Mouse (Mus musculus) thymus, adult 18-20 months (tissue): ENCODE results near the gene Rabgap1l.

Experiments used
- DNase-seq, 2 experiments: peaks; one replicate each; pipeline ENCODE4 v3.0.0; 2022; ENCODE audit warnings: mixed read lengths in 2 of 2

Rabgap1l gene

GRCm38 (mm10) chr1:160373306-160373705, 419.7 kb downstream of the Rabgap1l start:
- DNase-seq, result no peak

- DNase-seq, result no peak
Measured at GRCm38 (mm10) chr1:160371696-160372095, 421.3 kb downstream of the Rabgap1l start.

DNA sequence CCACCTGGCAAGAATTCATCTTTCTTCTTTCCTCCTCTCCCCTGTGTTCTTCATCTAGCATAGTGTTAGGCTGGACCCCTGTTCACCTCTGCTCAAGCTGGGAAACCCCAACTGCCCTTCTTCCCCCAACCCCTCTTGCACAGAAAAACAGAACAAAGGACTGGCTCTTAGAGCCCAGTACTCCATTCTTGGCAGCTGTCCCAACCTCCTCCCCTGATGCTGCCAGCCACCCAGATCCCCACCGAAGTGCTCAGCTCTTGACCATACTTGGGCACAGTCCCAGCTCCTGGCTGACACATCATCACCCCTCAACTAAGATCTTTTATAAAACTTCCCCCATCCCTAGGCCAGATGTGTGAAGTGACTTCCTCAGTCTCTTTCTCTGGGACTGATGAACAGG, 422.5 kb downstream of the Rabgap1l start:
- DNase-seq, result no peak

DNA sequence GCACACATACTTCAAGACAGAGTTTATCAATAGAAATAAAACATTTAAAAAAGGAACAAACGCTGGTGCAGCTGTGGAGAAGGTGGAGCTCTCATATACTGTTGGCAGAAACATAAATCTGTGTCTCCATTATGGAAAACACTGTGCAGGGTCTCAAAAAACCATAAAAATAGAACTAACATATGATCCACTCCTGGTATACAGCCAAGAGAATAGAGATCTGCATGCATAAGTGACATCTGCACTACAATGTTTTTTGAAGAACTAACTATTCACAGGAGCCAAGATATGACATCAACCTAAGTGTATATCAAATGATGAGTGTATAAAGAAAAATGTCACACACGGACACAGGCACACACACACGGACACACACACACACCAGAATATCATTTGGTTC, 426.4 kb downstream of the Rabgap1l start:
- no peak for DNase-seq

DNA sequence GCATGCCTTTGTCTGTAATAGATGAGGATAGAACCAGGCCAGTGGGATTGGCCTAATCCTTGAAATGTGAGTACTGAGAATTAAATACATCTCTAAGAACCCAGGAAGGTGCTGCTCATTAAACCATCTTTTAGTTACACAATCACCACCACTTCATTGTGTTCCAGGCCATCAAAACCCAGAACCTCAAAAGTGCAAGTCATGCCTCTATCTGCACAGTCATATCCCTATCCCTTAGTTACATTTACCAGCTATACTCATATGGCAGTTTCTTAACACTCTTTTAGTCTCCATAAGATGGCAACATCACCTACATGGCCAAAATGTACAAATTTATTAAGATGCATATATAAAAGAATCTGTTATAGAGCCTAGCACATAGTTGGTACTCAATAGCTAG, 435.7 kb downstream of the Rabgap1l start:
- no peak for DNase-seq

- DNase-seq, result no peak
Measured at GRCm38 (mm10) chr1:160353732-160354455, 439.1 kb downstream of the Rabgap1l start.

GRCm38 (mm10) chr1:160352309-160352708, 440.7 kb downstream of the Rabgap1l start:
- no peak for DNase-seq

GRCm38 (mm10) chr1:160351880-160352234, 441.2 kb downstream of the Rabgap1l start:
- DNase-seq, result no peak

GRCm38 (mm10) chr1:160351146-160351879, 441.7 kb downstream of the Rabgap1l start:
- DNase-seq, result no peak

DNA sequence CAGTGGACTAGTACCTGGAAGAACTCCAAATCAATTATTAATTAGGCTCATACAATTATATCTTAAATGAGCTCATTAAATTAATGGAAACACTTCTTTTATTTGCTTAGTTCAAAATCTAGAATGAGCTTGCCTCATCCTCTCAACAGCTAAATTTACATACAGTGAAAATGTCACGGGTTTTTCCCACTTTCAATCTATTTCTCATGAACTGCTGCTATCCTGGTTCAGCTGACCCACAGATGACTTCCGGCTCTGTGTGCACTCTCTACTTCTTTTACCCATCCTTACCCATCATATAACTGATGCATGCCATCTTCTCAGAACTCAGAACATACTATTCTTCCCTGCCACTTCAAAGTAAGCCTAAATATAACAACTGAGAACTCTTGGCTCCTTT, 452.4 kb downstream of the Rabgap1l start:
- no peak for DNase-seq

DNA sequence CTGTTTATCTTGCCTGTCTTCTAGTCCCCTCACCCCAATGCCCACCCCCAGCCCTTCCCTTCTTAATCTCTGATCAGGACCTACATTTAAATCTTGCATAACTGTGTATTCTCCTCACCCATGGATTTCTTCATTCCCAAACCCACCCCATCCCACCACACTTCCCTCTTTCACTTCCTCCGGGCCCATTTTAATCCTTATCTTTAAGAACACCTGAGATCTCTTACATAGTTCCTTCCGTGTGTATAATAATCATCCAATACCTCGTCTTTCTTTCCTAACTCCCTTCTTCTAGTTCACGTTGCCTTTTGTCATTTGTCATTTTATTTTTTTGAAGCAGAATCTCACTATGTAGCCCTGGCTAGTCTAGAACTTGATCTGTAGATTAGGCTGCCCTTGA, 453.6 kb downstream of the Rabgap1l start:
- DNase-seq, result no peak

- no peak for DNase-seq
Measured at GRCm38 (mm10) chr1:160334791-160335190, 458.2 kb downstream of the Rabgap1l start.

GRCm38 (mm10) chr1:160330828-160331227, 462.2 kb downstream of the Rabgap1l start:
- no peak for DNase-seq

- DNase-seq, result no peak
Measured at GRCm38 (mm10) chr1:160330222-160330621, 462.8 kb downstream of the Rabgap1l start.

- DNase-seq, result no peak
Measured at GRCm38 (mm10) chr1:160329788-160330187, 463.2 kb downstream of the Rabgap1l start.

DNA sequence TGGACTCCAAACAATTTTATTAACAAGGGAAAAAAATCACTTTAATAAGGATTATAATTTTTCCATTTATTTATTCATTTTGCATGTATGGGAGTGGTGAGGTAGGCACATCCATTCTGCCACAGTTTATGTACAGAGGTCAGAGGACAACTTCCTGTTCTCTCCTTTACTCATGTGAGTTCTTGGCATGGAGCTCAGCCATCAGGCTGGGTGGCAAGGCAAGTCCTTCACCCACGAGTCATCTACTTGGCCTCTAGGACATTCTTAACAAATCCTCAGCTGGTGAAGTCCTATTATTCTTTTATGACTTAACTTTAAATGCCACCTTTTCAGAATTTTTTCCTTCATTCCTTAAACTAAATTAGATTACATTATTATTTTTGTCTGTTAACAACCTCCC, 465.5 kb downstream of the Rabgap1l start:
- DNase-seq, result no peak

DNA sequence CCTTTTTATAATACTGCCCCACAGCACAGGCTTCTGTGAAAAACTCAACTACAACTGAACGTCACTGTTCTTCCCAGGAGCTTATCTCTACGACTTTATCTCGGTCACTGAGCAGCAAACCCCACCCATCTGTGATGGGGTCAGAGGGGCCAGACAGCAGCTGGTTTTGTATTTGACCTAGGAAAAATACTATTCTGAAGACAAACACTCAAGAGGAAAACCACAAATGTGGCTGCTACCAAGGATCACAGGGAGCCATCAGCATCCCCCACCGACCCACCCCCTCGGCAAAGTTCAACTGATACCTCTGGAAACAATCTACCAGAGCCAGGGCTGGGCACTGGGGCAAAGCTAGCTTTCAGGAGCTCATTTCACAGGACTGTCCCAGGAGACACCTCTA, 467.5 kb downstream of the Rabgap1l start:
- DNase-seq, result no peak

DNA sequence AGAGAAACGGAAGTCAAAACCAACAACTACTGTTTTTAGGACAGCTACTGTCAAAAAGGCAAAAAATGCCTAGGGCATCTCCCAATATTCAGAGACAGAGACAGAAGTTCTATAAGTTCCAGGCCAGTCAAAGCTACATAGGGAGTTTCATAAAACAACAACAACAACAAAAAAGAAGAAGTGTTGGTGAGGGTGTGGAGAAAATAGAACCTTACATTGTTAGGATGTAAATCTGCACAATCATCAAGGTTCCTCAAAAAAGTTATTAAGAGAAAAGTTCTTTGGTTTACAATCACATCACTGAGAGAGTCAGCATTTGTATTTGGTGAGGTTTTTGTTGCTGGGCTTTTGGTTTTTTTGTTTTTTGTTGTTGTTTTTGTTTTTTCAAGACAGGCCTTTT, 472.3 kb downstream of the Rabgap1l start:
- no peak for DNase-seq

- DNase-seq, result no peak
Measured at GRCm38 (mm10) chr1:160318057-160318725, 474.8 kb downstream of the Rabgap1l start.

DNA sequence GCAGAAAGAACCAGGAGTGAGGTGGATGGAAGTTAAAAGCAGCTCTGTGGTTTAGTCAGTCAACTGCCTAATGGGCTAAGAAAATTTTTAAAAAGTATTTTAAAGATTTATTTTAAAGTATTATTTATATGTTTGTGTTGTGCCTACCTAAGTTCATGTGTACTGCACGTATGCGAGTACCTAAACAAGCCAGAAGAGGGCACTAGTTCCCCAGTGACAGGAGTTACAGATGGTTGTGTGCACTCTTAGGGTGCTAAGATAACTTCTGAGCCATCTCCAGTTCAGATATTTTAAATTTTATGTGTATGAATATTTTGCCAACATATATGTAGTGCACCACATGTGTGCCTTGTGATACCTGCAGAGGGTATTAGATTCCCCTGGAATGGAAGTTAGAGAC, 476.8 kb downstream of the Rabgap1l start:
- DNase-seq, result no peak

DNA sequence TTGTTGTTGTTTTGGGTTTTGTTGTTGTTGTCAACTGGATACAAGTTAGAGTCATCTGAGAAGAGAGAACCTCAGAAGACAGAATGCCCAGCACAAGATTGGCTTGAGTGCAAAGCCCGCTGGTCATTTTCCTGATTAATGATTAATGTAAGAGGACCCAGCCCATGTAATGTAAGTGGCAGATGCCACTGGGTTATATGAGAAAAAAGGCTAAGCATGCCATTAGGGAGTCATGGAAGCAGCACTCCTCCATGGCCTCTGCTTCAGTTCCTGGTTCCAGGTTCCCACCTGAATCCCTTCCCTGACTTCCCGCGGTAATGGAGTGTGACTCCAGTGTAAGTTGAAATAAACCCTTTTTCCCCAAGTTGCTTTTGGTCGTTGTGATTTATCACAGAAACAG, 480.4 kb downstream of the Rabgap1l start:
- DNase-seq, result no peak

DNA sequence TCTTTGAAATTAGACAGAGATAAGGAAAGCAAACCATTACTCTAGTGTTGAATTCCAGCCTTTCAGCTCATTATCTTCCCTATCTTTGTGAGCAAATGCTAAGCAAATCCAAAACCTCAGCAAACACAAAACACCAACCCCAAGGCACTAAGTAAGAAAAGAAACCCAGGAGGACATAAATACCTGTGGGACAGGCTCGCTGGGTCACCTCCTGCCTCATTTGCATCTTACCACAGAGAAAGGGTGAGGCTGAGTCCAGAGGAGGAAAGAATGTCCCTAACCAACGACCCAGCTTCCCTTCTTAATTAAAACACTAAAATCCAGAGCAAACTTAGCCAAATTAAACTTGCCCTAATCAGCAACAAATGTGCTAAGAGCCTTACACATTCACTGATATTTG, 481.1 kb downstream of the Rabgap1l start:
- DNase-seq, result no peak

GRCm38 (mm10) chr1:160309951-160310350, 483.1 kb downstream of the Rabgap1l start:
- no peak for DNase-seq

DNA sequence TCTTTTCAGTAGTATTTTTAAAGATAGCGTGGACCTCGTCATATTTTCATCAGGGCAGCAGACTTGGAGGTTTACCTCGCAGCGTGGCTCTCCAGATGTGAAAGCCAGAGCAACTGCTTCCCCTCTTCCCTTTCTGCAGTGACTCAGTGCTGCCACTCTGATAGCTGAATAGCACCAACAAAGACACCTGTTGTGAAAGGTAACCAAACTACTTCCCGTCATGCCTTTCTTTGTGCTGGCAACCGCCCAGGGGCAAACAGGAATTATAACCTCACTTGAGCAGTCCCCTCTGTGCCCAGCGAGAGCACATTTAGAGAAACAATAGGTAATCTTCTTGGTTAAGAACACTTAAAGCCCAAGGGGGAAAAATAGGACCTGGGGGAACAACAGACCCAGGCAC, 484.0 kb downstream of the Rabgap1l start:
- DNase-seq, result peak; percentile 63 to 80
